Mouse (Mus musculus) retina, postnatal 1 day (tissue): ENCODE results near the gene Kidins220.

Experiments used
- DNase-seq: peaks from one replicate; pipeline ENCODE4 v3.0.0-alpha.2; 2012

The Kidins220 gene

DNA sequence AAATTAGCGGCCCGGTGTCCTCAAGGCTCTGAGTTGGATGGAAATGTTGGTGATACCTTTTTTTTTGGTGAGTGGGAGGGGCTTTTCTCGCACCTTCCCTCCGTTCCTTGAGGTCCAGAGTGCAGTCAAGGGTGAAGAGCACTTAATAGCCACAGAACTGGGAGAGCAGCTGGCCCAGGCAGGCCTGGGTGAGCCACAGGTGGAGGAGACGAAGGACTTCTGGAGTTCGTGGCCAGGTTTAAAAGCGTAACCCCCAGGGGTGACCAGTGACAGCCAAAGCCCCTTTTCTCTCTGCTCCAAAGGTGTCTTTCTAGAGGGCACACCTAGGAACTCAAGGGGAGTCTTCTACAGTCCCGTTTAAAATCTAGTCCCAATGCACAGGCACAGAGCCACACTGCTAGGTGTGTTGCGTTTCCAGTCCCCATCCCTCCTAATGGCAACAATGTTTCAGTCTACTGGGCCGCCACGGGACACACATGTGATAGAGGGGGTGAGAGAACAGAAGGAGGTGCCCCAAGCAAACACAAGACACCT is 118.6 kb downstream of the Kidins220 start:
- peak; percentile 33 for DNase-seq

DNA sequence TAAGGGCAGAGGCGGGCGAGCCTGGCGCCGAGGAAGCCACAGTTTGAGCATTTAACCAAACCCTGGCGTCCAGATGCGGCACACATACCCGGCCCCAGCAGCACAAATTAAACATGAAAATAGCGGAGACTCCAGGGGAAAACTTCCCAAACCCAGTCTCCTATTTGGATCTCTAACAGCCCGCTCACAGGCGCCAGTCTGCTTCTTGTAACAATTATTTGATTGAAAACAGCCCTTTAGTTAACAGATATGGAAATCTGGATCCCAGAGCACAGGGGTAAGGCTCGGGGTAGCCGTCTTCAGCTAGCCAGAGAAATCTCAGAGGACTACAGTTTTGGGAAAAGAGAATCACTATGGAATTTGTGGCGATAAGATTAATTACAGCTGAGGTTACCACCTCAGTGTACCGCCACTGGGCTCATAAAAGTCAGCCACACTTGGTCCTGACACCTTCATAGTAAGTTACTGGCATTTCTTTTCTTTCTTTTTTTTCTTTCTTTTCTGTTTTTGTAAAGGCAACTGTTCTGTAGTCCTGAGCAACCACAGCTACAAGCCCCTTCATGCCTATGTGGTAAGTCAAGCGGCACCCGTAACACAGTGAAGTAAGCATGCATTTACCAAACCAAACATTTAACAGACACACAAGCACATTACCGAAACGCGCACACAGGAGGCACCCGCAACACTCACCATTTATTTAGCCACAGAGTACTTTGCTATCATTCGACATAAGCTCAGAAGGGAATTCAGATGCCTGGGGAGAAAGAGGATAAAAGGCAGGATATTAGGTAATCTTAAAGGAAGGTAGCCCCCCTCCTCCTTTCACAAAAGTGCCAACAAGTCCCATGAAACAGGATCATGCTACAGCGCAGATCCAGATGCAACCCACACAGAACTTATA is 120.1 kb downstream of the Kidins220 start:
- DNase-seq: peak; percentile 36

DNA sequence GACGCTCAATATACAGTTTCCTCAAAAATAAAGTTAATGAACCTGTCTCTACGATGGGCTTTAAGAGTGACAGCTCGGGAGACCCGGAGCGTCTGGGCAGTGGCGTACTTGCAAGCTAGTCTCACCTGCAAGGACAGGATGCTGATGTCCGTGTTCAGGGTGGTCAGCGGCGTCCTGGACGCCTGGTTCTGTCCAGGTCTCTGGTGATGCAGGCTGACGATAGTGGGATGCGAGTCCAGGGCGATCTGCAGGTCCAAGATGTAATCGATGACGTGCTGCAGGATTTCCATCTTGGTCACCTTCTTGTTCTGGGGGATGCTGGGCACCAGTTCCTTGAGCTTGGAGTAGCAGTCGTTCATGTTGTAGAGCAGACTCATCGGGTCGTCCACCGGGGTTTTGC is 120.8 kb downstream of the Kidins220 start:
- DNase-seq: no peak

DNA sequence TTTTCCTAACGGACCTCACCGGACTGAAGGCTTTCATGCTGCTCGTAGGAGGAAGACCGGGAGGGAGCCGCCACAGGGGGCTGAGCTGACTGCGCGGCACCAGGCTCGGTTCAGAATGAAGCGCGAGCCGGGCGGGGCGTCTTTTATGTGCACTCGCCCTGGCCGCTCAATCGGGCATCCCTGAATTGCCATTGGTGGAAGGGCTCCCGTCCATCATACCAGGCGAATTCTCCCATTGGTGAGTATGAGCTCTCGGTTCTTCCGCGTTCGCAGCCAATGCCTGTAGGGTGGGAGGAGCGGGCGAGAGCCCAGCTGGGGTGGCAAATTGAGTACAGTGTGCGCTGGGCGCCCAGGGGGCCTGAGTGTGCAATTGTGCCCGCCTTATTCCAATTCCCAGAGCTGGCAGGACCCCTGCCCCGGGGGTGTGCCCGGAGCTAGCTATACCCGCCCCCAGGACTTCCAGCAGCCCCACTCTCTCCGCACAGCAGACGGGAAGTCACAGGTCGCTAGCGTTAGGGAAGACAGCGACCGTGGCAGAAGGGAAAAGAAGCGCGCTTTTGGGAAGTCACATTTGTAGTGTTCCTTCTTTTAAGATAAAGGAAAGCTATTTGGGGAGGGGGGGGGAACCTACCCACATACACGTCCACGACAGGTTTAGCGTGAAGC is 121.4 kb downstream of the Kidins220 start:
- DNase-seq: peak; percentile 99

DNA sequence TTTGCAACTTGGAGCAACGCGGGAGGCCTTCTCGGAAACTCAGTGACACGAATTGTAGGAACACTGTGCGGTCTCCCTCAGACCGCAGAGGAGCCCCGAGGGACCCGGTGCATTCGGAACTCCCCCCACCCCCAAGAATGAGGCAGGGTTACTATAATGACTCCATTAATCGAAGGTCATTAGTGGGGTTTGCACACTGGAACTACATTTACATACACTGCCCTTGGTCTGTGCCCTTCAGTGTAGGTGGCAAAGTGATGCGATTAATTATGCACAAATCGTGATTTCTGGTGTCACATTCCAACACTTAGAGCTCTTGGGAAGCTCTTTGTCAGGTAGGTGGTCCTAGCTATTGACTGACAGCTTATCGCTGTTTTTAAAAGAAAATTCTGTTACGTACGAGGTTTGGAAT is 121.9 kb downstream of the Kidins220 start:
- DNase-seq: peak; percentile 69

DNA sequence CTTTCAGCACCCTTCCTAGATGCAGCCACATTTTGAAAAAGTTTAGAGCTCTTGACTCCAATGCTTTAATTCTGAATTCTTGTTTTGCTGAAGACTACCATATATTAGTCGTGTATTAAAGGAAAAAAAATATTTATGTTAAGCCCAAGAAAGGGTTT is 122.2 kb downstream of the Kidins220 start, which contains the start of gene Id2:
TSS of gene Id2 (minus strand) at position 89 of the 158 bp plus-strand sequence.
- no peak for DNase-seq

DNA sequence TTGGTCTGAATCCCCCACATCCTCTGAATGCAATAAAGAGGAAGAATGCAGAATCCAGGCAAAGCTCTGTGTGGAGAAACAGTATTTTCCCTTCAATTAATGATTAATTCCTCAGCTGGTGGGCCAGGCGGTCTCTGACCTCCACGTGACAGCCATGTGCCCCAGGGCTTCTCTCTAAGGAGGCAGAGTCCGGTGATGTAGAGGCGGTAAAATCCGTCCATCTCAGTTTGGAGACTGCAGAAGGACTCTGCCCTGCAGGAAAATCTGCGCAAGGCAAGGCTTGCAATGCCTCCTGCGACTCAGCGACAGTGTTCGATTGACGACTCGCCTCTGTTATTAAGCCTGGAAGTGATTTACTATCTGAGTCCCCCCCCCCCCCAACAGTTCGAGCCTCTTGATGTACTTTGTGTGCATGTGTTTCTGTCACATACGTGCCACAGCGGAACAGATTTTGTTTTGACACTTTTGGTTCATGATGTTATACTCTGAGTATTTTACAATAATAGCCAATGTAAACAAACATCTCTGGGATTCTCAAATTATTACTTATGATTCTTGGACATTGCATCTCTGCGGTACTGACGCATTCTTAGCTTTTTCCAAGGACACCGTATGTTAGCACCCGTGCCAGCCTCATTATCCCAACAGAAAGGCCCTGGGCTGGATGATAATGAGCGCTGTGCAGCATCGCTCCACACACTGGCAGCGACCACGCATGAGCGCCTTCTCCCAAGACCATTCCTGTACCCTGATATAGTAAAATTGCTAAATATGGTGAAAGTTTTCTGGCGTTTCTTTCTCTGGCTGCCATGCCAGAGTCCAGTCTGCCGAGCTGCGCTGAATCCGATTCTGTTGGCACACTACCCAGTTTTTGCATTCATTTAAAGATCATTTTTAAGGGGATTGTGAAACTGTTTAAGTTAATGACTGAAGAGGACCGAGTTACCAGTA is 122.8 kb downstream of the Kidins220 start:
- DNase-seq: peak; percentile 77

DNA sequence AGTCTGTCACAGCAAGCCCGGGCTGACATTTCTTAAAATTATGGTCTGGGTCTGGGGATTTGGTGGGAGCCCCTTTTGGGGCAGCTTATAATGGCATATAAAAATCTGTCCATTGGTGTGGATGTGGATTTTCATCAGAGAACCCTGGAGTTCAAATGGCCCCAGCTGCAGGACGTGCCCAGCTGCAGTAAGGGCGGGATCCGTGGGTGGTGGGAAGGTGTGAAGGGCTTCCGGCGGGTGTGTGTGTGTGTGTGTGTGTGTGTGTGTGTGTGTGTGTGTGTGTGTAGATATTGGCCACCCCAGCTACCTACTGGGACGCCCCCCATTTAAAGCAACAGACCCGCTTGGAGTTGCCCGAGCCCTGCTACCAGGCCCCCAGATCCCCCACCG is 123.4 kb downstream of the Kidins220 start:
- no peak for DNase-seq

DNA sequence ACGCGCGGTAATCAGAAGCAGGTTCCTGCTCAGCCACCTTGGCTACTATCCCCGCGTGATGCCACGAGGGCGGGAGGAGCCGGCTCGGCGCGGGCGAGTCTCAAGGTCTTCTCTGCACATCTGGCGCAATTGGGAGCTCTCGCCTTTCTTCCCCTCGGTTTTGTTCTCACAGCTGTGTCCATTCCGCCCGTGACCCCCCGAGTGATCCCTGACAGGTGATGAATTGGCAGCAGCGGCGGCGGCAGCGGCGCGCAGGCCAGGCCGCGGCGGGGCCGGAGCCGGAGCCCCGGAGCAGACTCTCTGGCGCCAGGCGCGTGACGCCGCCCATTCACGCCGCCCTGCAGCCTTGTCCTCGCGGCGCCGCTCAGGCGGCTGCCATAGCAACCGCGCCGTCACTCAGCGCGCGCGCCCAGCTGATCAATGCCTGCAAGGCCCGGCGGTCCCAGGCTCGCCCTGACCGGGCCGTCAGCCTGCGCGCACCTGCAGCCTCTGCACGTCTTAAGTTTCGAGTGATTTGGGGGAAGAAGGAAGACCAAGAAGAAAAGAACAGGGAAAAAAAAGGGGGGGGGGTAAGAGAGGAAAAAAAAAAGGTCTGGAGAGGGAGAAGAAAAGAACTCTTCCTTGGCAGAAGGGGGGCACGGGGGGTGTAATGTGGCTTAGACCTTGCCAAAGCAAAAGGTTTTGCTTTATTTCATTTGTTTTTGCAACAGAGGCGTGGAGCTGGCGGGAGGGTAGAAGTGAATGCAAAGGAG is 124.0 kb downstream of the Kidins220 start:
- peak; percentile 96 for DNase-seq

DNA sequence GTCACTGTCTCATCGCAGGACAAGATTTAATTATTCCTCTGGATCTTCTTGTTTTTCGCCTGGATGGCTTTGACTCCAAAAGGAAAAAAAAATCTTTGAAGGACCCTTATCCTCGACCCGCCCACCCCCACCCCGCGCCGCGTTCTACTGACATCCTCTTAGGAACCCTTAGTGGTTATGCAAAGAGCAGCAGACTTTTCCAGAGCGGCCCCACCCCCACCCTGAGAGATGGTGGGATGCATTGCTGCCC is 124.5 kb downstream of the Kidins220 start:
- peak; percentile 80 for DNase-seq

DNA sequence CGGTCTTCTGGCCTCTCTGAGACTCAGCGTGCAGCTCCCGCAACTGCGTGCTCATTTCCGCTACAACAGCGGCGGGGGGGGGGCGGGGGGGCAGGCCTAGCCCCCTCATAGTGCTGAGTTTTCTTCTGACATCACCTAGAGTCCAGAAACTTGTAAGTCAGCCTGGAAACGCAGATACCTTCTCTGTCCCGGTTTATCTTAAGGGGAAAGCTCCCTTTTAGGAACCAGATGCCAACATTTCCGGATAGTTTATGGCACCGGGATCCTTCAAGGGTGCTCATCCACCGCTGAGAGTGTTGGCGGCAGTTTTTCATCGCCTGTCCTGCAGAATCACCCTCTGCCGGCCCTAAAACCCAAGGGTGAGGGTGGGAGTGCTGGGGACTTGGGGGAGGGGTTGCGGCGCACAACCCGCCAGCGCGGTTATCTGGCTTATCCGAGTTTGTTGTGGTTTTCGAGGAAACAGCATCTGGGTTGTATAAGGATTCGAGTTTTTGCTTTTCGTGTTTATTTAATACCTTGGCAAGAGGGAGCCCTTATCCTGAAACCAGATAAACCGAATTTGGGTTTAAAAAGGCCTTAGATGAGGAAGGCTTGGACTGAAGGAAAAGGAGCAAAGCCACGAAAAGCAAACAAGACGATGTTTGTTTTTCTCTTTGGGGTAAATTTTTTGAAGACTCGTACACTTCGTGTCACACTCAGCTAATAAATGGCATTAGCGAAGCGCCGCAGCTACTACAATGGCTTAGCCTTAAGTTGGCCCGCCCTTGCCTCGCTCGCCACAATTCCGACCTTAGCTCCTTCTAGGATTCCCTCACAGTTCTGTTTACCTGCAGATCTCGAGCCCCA is 125.1 kb downstream of the Kidins220 start:
- DNase-seq: peak; percentile 42

DNA sequence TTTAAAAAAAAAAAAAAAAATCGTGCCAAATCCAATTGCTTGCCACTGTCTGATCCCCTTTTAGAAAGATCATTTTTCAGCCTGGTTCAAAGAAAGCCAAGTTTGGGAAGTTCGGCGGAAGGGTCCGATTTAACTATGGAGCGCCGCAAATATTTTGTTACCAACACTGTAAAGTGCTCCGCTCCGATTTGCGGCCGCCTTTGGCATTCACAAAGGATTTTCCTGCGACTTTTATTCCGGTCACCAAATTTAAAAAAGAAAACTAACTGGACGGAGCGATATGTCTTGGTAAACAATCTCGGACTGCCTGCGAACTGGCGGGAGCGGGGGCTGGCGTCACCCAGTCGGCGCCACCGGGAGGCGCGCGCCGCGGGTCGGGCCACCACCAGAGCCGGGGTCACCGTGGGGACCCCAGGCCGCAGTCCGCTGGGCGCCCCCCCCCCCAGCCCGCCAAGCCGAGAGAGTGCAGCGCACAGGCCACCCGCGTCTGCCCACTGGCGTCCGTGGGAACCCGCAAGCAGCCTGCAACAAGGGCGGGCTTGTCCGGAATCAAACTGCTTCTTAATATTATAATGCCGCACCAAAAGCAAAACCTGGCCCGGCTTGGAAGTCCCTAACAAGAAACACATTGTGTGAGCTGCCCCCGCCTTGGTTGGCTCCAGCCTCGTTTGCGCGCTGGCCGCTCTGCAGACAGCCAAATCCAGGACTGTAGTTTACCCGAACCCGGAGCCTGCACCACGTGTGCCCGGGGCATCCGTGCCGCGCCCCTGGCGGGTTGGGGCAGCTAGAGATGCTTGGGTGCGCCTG is 125.9 kb downstream of the Kidins220 start:
- DNase-seq: peak; percentile 84

DNA sequence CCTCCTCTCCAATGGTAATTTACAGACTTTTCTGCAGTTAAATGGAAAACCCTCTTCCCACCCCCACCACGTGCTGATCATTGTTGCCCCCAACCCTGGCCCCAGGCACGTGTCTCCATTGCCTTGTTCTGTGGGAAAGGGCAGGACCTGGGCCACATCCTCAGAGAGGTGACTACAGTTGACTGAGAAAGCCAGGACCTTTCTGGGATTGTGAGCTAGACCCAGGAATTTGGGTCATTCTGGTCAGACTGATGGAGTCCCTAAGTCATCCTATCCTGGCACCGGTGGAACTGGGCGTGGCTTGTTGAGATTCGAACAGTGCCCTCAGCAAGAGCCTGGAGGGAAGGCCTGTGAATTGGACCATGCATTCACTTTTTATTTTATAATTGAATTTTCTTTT is 126.7 kb downstream of the Kidins220 start:
- peak; percentile 46 for DNase-seq

DNA sequence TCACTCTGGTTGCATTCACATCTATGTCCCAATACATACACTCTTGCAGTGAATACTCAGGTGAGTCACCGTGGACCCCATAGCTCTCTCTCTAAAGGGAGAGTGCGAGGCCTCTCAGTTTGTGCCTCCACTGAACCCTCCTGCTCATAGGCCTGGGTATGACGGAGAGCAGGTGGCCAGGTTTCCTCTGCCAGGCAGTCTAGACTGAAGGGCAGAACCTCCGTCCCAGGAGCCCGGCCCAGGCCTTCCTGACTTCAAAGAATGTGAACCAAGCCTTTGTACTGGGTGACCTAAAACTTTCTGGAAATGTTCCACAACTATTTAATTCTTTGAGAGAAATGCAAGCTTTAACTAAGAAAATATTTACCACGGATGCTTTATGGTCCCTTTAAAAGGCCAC is 129.2 kb downstream of the Kidins220 start:
- no peak for DNase-seq

DNA sequence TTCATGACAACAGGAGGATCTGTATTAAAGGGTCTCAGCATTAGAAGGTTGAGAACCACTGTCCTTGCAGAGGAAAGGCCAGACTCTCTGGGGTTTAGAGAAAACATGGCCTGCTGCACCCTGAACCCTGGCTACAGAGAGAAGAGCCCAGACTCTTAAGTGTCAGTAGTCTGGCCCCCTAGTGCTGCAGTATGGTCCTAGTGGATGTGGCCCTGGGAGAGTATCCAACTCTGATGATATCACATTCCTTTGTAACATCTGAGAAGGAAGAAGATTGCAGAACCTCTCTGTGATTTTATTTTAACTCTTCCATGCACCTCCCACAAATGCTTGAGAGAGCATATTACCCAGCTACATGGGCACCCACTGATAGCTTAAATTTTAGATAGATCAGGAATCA is 129.8 kb downstream of the Kidins220 start:
- DNase-seq: no peak

DNA sequence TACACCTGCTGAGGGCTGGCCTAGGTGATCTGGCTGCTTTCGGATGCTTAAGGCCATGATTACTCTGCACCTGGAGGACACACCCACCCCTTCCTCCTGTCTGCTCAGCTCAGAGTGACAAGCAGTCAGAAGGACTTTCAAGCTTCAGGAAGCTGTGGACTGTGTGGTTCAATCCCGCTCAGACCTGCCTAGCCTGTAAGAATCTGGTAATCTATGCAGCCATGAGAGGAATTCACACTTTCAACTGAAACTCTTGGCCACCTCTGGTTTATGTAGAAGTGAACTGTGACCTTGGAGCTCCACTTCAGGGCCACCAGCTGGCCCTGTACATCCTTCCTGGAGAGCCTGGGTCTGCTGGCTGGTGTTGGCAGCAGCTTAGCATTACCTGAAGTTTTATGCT is 134.1 kb downstream of the Kidins220 start:
- no peak for DNase-seq

DNA sequence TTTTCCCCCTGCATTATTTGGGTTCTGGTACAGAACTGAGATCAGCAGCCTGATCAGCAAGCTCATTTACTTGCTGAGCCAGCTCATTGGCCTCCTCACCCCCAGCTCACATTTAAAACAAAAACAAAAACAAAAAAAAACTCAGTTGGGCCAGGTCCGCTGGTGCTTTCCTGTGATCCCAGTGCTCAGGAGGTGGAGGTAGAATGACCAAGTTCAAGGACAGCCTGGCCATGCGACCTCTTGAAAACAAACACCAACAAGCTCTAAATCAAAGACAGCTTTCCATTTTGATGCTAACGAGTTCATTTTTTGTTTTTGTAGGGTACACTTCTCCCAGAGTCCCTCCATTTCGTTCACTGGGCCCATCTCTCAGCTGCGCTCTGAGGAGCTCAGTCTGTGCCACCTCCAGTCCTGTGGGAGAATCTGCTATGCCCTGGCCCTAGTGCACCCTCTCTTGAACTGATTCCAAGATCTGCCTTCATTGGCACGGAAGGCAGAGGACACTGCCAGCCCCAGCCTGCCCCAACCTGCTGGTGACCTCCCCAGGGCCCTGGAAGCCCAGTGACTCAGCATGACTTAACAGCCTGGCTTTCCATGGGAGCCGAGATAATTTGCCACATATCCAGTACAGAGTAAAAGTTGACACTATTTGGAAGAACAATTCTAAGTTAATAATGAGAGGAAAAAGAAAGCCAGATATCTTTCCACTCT is 135.4 kb downstream of the Kidins220 start:
- no peak for DNase-seq

DNA sequence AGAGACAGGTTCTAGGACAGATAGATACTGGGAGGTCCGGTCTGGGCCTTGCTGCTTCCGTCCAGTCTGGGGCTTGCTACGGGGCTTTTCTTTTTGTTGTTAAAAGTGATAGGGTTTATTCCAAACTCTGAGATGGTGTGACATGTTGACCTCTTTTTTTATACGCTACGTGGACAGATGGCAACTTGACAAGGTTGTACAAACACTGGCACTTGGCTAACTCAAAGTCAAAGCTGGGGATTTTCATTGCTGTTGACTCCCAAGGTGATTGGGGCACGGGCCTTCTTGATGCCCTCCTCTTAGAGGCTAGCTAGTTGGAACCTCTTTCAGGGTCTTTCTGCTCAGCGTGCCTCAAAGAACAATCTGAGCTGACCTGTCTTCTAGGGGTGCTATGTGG is 136.0 kb downstream of the Kidins220 start:
- no peak for DNase-seq
